ENCODE assay signal across 10 mouse cellular contexts in the genomic region with DNA sequence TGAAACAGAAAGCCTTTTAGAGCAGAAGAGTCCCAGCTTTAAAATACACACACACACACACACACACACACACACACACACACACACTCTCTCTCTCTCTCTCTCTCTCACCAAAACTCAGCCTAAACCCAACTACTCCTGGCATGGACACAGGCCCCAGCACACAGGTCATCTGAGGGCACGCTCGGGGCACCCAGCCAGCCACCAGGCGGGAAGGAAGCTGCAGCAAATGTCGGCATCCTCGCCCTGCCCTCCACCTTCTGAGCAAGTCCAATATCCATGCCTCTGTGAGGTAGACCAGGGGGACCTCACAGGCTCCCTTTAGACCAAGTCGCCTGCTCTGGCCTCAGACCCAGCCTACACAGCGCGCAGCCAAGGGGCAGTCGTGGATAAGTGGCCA. TPM values are rescaled to one million over a fixed set of nuclear protein-coding genes. Genes with fewer than 3 reads are reported as not detected.
A peak's percentile ranks its signal among the peaks of the same experiment; 100 is the strongest.
DNase-seq lines count a peak whose midpoint lies in the region; ATAC-seq and TF ChIP-seq lines count a peak whose summit lies in the region.
"Had no signal": no experiment of that assay in that cellular context is flagged by ENCODE, and none has a peak within 500 bp of the region (broad histone marks: within the 10 kb centered on the region; RNA-seq: fewer than 3 reads in every experiment).

No protein-coding gene starts in this region.

- no peak overlapping the region for H3K4me3 ChIP-seq in heart, embryonic 12.5 days
- no peak overlapping the region for H3K4me3 ChIP-seq in cerebellum, adult 2 months (replicated peaks; ENCODE audit: insufficient read depth, low read depth, low read length)
- no peak overlapping the region for H3K4me3 ChIP-seq in heart, postnatal 0 days (ENCODE audit: low read depth, low read length)
- H3K4me3 ChIP-seq: embryonic facial prominence, embryonic 10.5 days had no signal

- no peak overlapping the region for H3K9ac ChIP-seq in heart, embryonic 12.5 days
- H3K9ac ChIP-seq in heart, postnatal 0 days (replicated peaks; ENCODE audit: low read depth, low read length): no peak overlapping the region

- no peak for TF ChIP-seq CTCF in cerebellum, adult 2 months (IDR thresholded peaks at IDR 0.05; ENCODE audit: borderline replicate concordance, insufficient read depth, low read depth, low read length)
- TF ChIP-seq CTCF in heart, postnatal 0 days (IDR thresholded peaks at IDR 0.05; ENCODE audit: low read depth): no peak

- no peak for TF ChIP-seq EP300 in heart, postnatal 0 days (IDR thresholded peaks at IDR 0.05; ENCODE audit: low read depth)

- H3K4me2 ChIP-seq in heart, embryonic 12.5 days: no peak overlapping the region
- no peak overlapping the region for H3K4me2 ChIP-seq in heart, postnatal 0 days (ENCODE audit: low read depth, low read length)
- H3K4me2 ChIP-seq: liver, embryonic 11.5 days had no signal

- ATAC-seq in heart, embryonic 12.5 days (ENCODE audit: insufficient number of reproducible peaks, low FRiP score): no peak
- peak; percentile 69 for ATAC-seq in heart, postnatal 0 days (ENCODE audit: insufficient read depth, low read depth)

- no peaks in the 10 kb centered on the region for H3K36me3 ChIP-seq in heart, embryonic 12.5 days
- no peaks in the 10 kb centered on the region; the same call in 1 of the 2 replicates for H3K36me3 ChIP-seq in heart, postnatal 0 days (replicated peaks; ENCODE audit: control insufficient read depth, insufficient read depth, low read length)

- H3K4me1 ChIP-seq in heart, embryonic 12.5 days (replicated peaks): peaks cover 6% of the 10 kb centered on the region; the same call in 1 of the 2 replicates
- H3K4me1 ChIP-seq in cerebellum, adult 2 months (ENCODE audit: control insufficient read depth, insufficient read depth, low read length): peaks cover 12% of the 10 kb centered on the region
- H3K4me1 ChIP-seq in heart, postnatal 0 days (ENCODE audit: control insufficient read depth, insufficient read depth): no peaks in the 10 kb centered on the region

- H3K27ac ChIP-seq in heart, embryonic 12.5 days (ENCODE audit: poor library complexity, severe bottlenecking): no peak overlapping the region
- H3K27ac ChIP-seq in cerebellum, adult 2 months (ENCODE audit: insufficient read depth, low read length): no peak overlapping the region
- H3K27ac ChIP-seq in heart, postnatal 0 days (ENCODE audit: low read depth): no peak overlapping the region
- H3K27ac ChIP-seq: embryonic facial prominence, embryonic 10.5 days had no signal

- TF ChIP-seq POLR2A in cerebellum, adult 2 months (IDR thresholded peaks at IDR 0.05; ENCODE audit: borderline replicate concordance, insufficient read depth, low read length): no peak

- H3K27me3 ChIP-seq in heart, embryonic 12.5 days (replicated peaks): no peaks in the 10 kb centered on the region
- H3K27me3 ChIP-seq in cerebellum, adult 2 months (ENCODE audit: control insufficient read depth, insufficient read depth, low read length): no peaks in the 10 kb centered on the region
- no peaks in the 10 kb centered on the region for H3K27me3 ChIP-seq in heart, postnatal 0 days (ENCODE audit: control insufficient read depth, insufficient read depth, low read length)

- DNase-seq in heart, adult 11 months: peak; percentile 96
- peak; percentile 78 for DNase-seq in cerebellum, adult 2 months
- DNase-seq in heart, postnatal 0 days (ENCODE audit: low spot score): no peak
- peak; percentile 67 to 79 for DNase-seq in lung, postnatal 4 days
- DNase-seq in thymus, postnatal 10 days (ENCODE audit: low spot score in 2 of 2): no peak
- no peak for DNase-seq in ovary, postnatal 14 days (ENCODE audit: low spot score)
- no peak for DNase-seq in layer of hippocampus, postnatal 36 days

- WGBS in heart, embryonic 12.5 days: 79% methylated on average over 9 of the region's 9 CpGs
- 13% methylated on average over 9 of the region's 9 CpGs for WGBS in cerebellum, adult 2 months
- WGBS in heart, postnatal 0 days: 57% methylated on average over 9 of the region's 9 CpGs

- H3K9me3 ChIP-seq in heart, embryonic 12.5 days (replicated peaks): no peaks in the 10 kb centered on the region
- H3K9me3 ChIP-seq in heart, postnatal 0 days (replicated peaks; ENCODE audit: control insufficient read depth, low read length): no peaks in the 10 kb centered on the region
- H3K9me3 ChIP-seq: embryonic facial prominence, embryonic 10.5 days had no signal

RNA-seq across cellular contexts. Expression of a gene that starts 14.4 kb away (rescaled TPM):
- 31.3 and 33.6 TPM in 2 replicates for polyA plus RNA-seq in heart, embryonic 12.5 days (2016; fragmentation: Nextera tagmentation; extraction: Ambion mirVana)
- polyA plus RNA-seq in cerebellum, adult 2 months (2012; rRNA removed): 22.5 and 24.7 TPM in 2 replicates
- 14.1 and 17.3 TPM in 2 replicates for total RNA-seq in heart, postnatal 0 days (2014; rRNA removed; ENCODE audit: low replicate concordance)
- polyA plus RNA-seq in heart, postnatal 0 days (2015; fragmentation: Nextera tagmentation; extraction: Ambion mirVana): 16.4 and 17.2 TPM in 2 replicates
- total RNA-seq in layer of hippocampus, postnatal 36 days (2021): 10 to 100 TPM; 58.9 to 67.8 TPM

RNA-seq across cellular contexts. Expression of a gene that starts 33.5 kb away (rescaled TPM):
- 46.5 and 52.5 TPM in 2 replicates for polyA plus RNA-seq in heart, embryonic 12.5 days (2016; fragmentation: Nextera tagmentation; extraction: Ambion mirVana)
- 97.3 and 108 TPM in 2 replicates for polyA plus RNA-seq in cerebellum, adult 2 months (2012; rRNA removed)
- 21.4 and 25.2 TPM in 2 replicates for total RNA-seq in heart, postnatal 0 days (2014; rRNA removed; ENCODE audit: low replicate concordance)
- polyA plus RNA-seq in heart, postnatal 0 days (2015; fragmentation: Nextera tagmentation; extraction: Ambion mirVana): 51.7 and 58.4 TPM in 2 replicates
- 10 to 100 TPM; 32.7 to 41.9 TPM for total RNA-seq in layer of hippocampus, postnatal 36 days (2021)

Comparison
In these comparisons a context has a peak if more than half of its experiments do, and no peak if none do; other contexts are left out.
1. DNase-seq: peak in heart, adult 11 months (single experiment), cerebellum, adult 2 months (2 of 2) and lung, postnatal 4 days (2 of 2); none in heart, postnatal 0 days (single experiment), thymus, postnatal 10 days (0 of 2), ovary, postnatal 14 days (single experiment) and layer of hippocampus, postnatal 36 days (0 of 2).